Mouse (Mus musculus): ENCODE results near the gene Ghsr.

DNA sequence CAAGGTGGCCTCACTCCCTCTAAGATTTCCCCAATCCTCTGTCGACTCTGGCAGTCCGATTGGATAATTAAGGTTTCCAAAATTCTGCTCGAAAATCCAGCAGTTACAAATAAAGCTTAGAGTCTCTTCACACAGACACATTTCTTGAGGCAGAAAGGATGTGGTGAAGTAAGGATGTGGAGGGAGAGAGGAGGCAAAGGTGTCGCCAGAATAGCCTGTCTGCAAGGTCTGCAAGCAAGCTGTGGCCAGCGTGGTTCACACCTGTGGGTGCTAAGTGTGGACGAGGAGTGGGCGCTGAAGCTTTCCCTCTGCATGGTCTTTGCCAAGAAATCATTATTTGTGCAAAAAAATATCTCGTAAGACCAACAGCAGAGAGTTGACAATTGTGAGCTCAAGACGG, 48.6 kb upstream of the Ghsr start:
- TF ChIP-seq NELFE (IDR thresholded peaks at IDR 0.05; ENCODE audit: low read depth, low read length) (no peak), MYC (IDR thresholded peaks at IDR 0.05; ENCODE audit: low read depth, low read length) (no peak), HCFC1 (IDR thresholded peaks at IDR 0.05; ENCODE audit: low read depth, low read length) (no peak), CTCF (conservative IDR thresholded peaks at IDR 0.05 in 1 of 2, IDR thresholded peaks at IDR 0.05 in 1 of 2; ENCODE audit: low read depth in 2 of 2, low read length in 2 of 2) (no peak), JUN (IDR thresholded peaks at IDR 0.05; ENCODE audit: insufficient read depth, low read depth, low read length) (no peak), SMC3 (IDR thresholded peaks at IDR 0.05; ENCODE audit: low read depth, low read length) (no peak)

All from CH12.LX (cell line).